Mouse (Mus musculus) T-helper 2 cell (primary cell): ENCODE data around the gene Vmn1r72.
"Not testable (repeated sequence)": the region's sequence is repeated elsewhere in the genome, so short reads cannot be mapped to it uniquely, and the experiment has no call there.

ENCODE experiments used
- in situ Hi-C: fragments of 300-600 bp; cut with MboI, MseI; formaldehyde crosslinking; loops from one replicate; pipeline ENCODE4 v1.15.1; 2025; ENCODE audit warnings: high pct_unique_total_duplicates

Gene Vmn1r72

GRCm38 (mm10) chr7:11680047-11680446 lies at the start of gene Vmn1r72:
Gene Vmn1r72 (minus strand): TSS chr7:11680147.
- in situ Hi-C loops: not testable (repeated sequence)

- in situ Hi-C loops: loop anchor here (25.0 kb wide), 1 partner anchor 605 kb away; the partner anchor contains the start of gene Zscan4c
These were observed 62.9 kb downstream of the Vmn1r72 start for GRCm38 (mm10) chr7:11617082-11617481.
